In genomic region chr5:32857781-32858220, GRCm38 (mm10) we compare ENCODE assay signal across 8 mouse cellular contexts. TPM values are rescaled to one million over a fixed set of nuclear protein-coding genes. Genes with fewer than 3 reads are reported as not detected.
DNase-seq lines count a peak whose midpoint lies in the region; ATAC-seq and TF ChIP-seq lines count a peak whose summit lies in the region.

No protein-coding gene starts in this region.

- H3K9ac ChIP-seq in embryonic facial prominence, embryonic 11.5 days (replicated peaks; ENCODE audit: low read length): peak overlapping the region; percentile 53
- H3K9ac ChIP-seq in kidney, embryonic 15.5 days: peak overlapping the region; percentile 35; the same call in 1 of the 2 replicates
- H3K9ac ChIP-seq in limb, embryonic 14.5 days (ENCODE audit: low read depth, low read length, severe bottlenecking): peak overlapping the region; percentile 48
- H3K9ac ChIP-seq in midbrain, embryonic 16.5 days (ENCODE audit: low read depth, low read length): peak overlapping the region; percentile 68

- no peaks in the 10 kb centered on the region for H3K4me1 ChIP-seq in embryonic facial prominence, embryonic 11.5 days (ENCODE audit: control insufficient read depth, insufficient read depth, low read length)
- peaks cover 7% of the 10 kb centered on the region for H3K4me1 ChIP-seq in heart, embryonic 10.5 days
- peaks cover 12% of the 10 kb centered on the region for H3K4me1 ChIP-seq in kidney, embryonic 15.5 days
- no peaks in the 10 kb centered on the region for H3K4me1 ChIP-seq in limb, embryonic 14.5 days (ENCODE audit: control insufficient read depth, insufficient read depth, low read length)
- peaks cover 12% of the 10 kb centered on the region for H3K4me1 ChIP-seq in midbrain, embryonic 16.5 days (ENCODE audit: control insufficient read depth, insufficient read depth, low read length)

- H3K27ac ChIP-seq in embryonic facial prominence, embryonic 11.5 days (replicated peaks; ENCODE audit: low read depth, low read length): 0 out of 2 replicates have a peak overlapping the region, but pooled peaks have one; percentile 9
- peak overlapping the region; percentile 88 for H3K27ac ChIP-seq in heart, embryonic 10.5 days
- peak overlapping the region; percentile 79 for H3K27ac ChIP-seq in kidney, embryonic 15.5 days
- H3K27ac ChIP-seq in limb, embryonic 14.5 days (replicated peaks; ENCODE audit: low read depth, low read length): peak overlapping the region; percentile 15; the same call in 1 of the 2 replicates
- H3K27ac ChIP-seq in midbrain, embryonic 16.5 days (ENCODE audit: low read length): peak overlapping the region; percentile 79

- peak overlapping the region; percentile 33 for H3K4me3 ChIP-seq in embryonic facial prominence, embryonic 11.5 days (ENCODE audit: low read depth, low read length)
- H3K4me3 ChIP-seq in heart, embryonic 10.5 days: peak overlapping the region; percentile 64
- peak overlapping the region; percentile 53 for H3K4me3 ChIP-seq in kidney, embryonic 15.5 days (replicated peaks)
- H3K4me3 ChIP-seq in limb, embryonic 14.5 days (replicated peaks; ENCODE audit: low read length): peak overlapping the region; percentile 43
- peak overlapping the region; percentile 53 for H3K4me3 ChIP-seq in midbrain, embryonic 16.5 days (ENCODE audit: low read depth, low read length)

- TF ChIP-seq POLR2A in limb, embryonic 14.5 days (IDR thresholded peaks at IDR 0.05; ENCODE audit: borderline replicate concordance, extremely low read depth, insufficient read depth, insufficient read length): no peak

- peak; percentile 27 for DNase-seq in urinary bladder, postnatal 25 days (ENCODE audit: low spot score)
- DNase-seq in urinary bladder, postnatal 4 days (ENCODE audit: low spot score in 2 of 2): no peak
- DNase-seq in embryonic facial prominence, embryonic 11.5 days (ENCODE audit: low spot score): peak; percentile 81
- DNase-seq in heart, embryonic 10.5 days (ENCODE audit: low spot score): peak; percentile 83
- DNase-seq in limb, embryonic 14.5 days (ENCODE audit: low spot score): peak; percentile 73
- DNase-seq in testis, postnatal 14 days (ENCODE audit: low spot score): peak; percentile 36

- no peaks in the 10 kb centered on the region for H3K36me3 ChIP-seq in embryonic facial prominence, embryonic 11.5 days (replicated peaks; ENCODE audit: control insufficient read depth, insufficient read depth, low read depth, low read length)
- no peaks in the 10 kb centered on the region for H3K36me3 ChIP-seq in heart, embryonic 10.5 days
- no peaks in the 10 kb centered on the region for H3K36me3 ChIP-seq in kidney, embryonic 15.5 days
- no peaks in the 10 kb centered on the region for H3K36me3 ChIP-seq in limb, embryonic 14.5 days (ENCODE audit: control insufficient read depth, insufficient read depth, low read length)
- no peaks in the 10 kb centered on the region for H3K36me3 ChIP-seq in midbrain, embryonic 16.5 days (ENCODE audit: control insufficient read depth, insufficient read depth, low read length)

- peak overlapping the region; percentile 32 for H3K4me2 ChIP-seq in embryonic facial prominence, embryonic 11.5 days (ENCODE audit: low read depth, low read length)
- H3K4me2 ChIP-seq in kidney, embryonic 15.5 days: peak overlapping the region; percentile 66
- peak overlapping the region; percentile 61 for H3K4me2 ChIP-seq in limb, embryonic 14.5 days (replicated peaks; ENCODE audit: low read depth, low read length, severe bottlenecking)
- peak overlapping the region; percentile 56 for H3K4me2 ChIP-seq in midbrain, embryonic 16.5 days (ENCODE audit: low read length)

- H3K27me3 ChIP-seq in embryonic facial prominence, embryonic 11.5 days (ENCODE audit: control insufficient read depth, insufficient read depth, low read length): no peaks in the 10 kb centered on the region
- no peaks in the 10 kb centered on the region for H3K27me3 ChIP-seq in heart, embryonic 10.5 days (ENCODE audit: insufficient read depth, poor library complexity, severe bottlenecking)
- no peaks in the 10 kb centered on the region for H3K27me3 ChIP-seq in kidney, embryonic 15.5 days
- no peaks in the 10 kb centered on the region for H3K27me3 ChIP-seq in limb, embryonic 14.5 days (ENCODE audit: control insufficient read depth, insufficient read depth, low read length)
- H3K27me3 ChIP-seq in midbrain, embryonic 16.5 days (ENCODE audit: control insufficient read depth, insufficient read depth, low read depth, low read length): no peaks in the 10 kb centered on the region

- no peaks in the 10 kb centered on the region for H3K9me3 ChIP-seq in embryonic facial prominence, embryonic 11.5 days (replicated peaks; ENCODE audit: control insufficient read depth, low read length)
- H3K9me3 ChIP-seq in heart, embryonic 10.5 days: no peaks in the 10 kb centered on the region
- H3K9me3 ChIP-seq in kidney, embryonic 15.5 days (replicated peaks): no peaks in the 10 kb centered on the region
- no peaks in the 10 kb centered on the region for H3K9me3 ChIP-seq in limb, embryonic 14.5 days (ENCODE audit: control insufficient read depth, low read length)
- no peaks in the 10 kb centered on the region for H3K9me3 ChIP-seq in midbrain, embryonic 16.5 days (replicated peaks; ENCODE audit: control insufficient read depth, low read length, poor library complexity, severe bottlenecking)

- 6% methylated on average over 6 of the region's 6 CpGs for WGBS in embryonic facial prominence, embryonic 11.5 days
- WGBS in heart, embryonic 10.5 days: 3% methylated on average over 6 of the region's 6 CpGs
- WGBS in kidney, embryonic 15.5 days: 3% methylated on average over 6 of the region's 6 CpGs
- WGBS in limb, embryonic 14.5 days: 2% methylated on average over 6 of the region's 6 CpGs
- WGBS in midbrain, embryonic 16.5 days: 2% methylated on average over 6 of the region's 6 CpGs

- ATAC-seq in embryonic facial prominence, embryonic 11.5 days (replicated peaks; ENCODE audit: insufficient number of reproducible peaks, low FRiP score, low TSS enrichment, low read depth): no peak
- ATAC-seq in kidney, embryonic 15.5 days (replicated peaks; ENCODE audit: low FRiP score): no peak; the same call in 1 of the 2 replicates
- ATAC-seq in limb, embryonic 14.5 days (ENCODE audit: low FRiP score, low read depth): peak; percentile 39
- peak; percentile 41; the same call in 1 of the 2 replicates for ATAC-seq in midbrain, embryonic 16.5 days

RNA-seq across cellular contexts. Expression of gene Prr14l, which starts 3.7 kb away (rescaled TPM):
- polyA plus RNA-seq in embryonic facial prominence, embryonic 11.5 days (2014; fragmentation: Nextera tagmentation; extraction: Ambion mirVana): 12.1 and 13.9 TPM in 2 replicates
- 14.0 and 17.5 TPM in 2 replicates for polyA plus RNA-seq in heart, embryonic 10.5 days (2016; fragmentation: Nextera tagmentation; extraction: Ambion mirVana)
- 17.7 and 19.5 TPM in 2 replicates for polyA plus RNA-seq in kidney, embryonic 15.5 days (2015; fragmentation: Nextera tagmentation; extraction: Ambion mirVana)
- 14.9 and 23.7 TPM in 2 replicates for polyA plus RNA-seq in limb, embryonic 14.5 days (2012; rRNA removed)
- polyA plus RNA-seq in limb, embryonic 14.5 days (2014; fragmentation: Nextera tagmentation; extraction: Ambion mirVana): 13.9 and 14.4 TPM in 2 replicates
- 8.7 and 14.7 TPM in 2 replicates for polyA plus RNA-seq in midbrain, embryonic 16.5 days (2015; fragmentation: Nextera tagmentation; extraction: Ambion mirVana)

RNA-seq across cellular contexts. Expression of gene Depdc5, which starts 5.7 kb away (rescaled TPM):
- polyA plus RNA-seq in embryonic facial prominence, embryonic 11.5 days (2014; fragmentation: Nextera tagmentation; extraction: Ambion mirVana): 29.3 and 30.1 TPM in 2 replicates
- 24.4 and 25.0 TPM in 2 replicates for polyA plus RNA-seq in heart, embryonic 10.5 days (2016; fragmentation: Nextera tagmentation; extraction: Ambion mirVana)
- 20.5 and 24.0 TPM in 2 replicates for polyA plus RNA-seq in kidney, embryonic 15.5 days (2015; fragmentation: Nextera tagmentation; extraction: Ambion mirVana)
- 26.6 and 27.4 TPM in 2 replicates for polyA plus RNA-seq in limb, embryonic 14.5 days (2012; rRNA removed)
- 18.2 and 23.5 TPM in 2 replicates for polyA plus RNA-seq in limb, embryonic 14.5 days (2014; fragmentation: Nextera tagmentation; extraction: Ambion mirVana)
- 27.4 and 31.6 TPM in 2 replicates for polyA plus RNA-seq in midbrain, embryonic 16.5 days (2015; fragmentation: Nextera tagmentation; extraction: Ambion mirVana)

RNA-seq across cellular contexts. Expression of gene Gm20671, which starts 30.9 kb away (rescaled TPM):
- polyA plus RNA-seq in embryonic facial prominence, embryonic 11.5 days (2014; fragmentation: Nextera tagmentation; extraction: Ambion mirVana): not detected in 2 replicates
- not detected in 2 replicates for polyA plus RNA-seq in heart, embryonic 10.5 days (2016; fragmentation: Nextera tagmentation; extraction: Ambion mirVana)
- polyA plus RNA-seq in kidney, embryonic 15.5 days (2015; fragmentation: Nextera tagmentation; extraction: Ambion mirVana): not detected in 2 replicates
- polyA plus RNA-seq in limb, embryonic 14.5 days (2012; rRNA removed): 1.9 and 6.9 TPM in 2 replicates
- polyA plus RNA-seq in limb, embryonic 14.5 days (2014; fragmentation: Nextera tagmentation; extraction: Ambion mirVana): not detected in 2 replicates
- polyA plus RNA-seq in midbrain, embryonic 16.5 days (2015; fragmentation: Nextera tagmentation; extraction: Ambion mirVana): not detected in 2 replicates

Comparison
In these comparisons a context has a peak if more than half of its experiments do, and no peak if none do; other contexts are left out.
1. DNase-seq: peak in urinary bladder, postnatal 25 days (single experiment), embryonic facial prominence, embryonic 11.5 days (single experiment), heart, embryonic 10.5 days (single experiment), limb, embryonic 14.5 days (single experiment) and testis, postnatal 14 days (single experiment); none in urinary bladder, postnatal 4 days (0 of 2).
2. ATAC-seq: peak in limb, embryonic 14.5 days (single experiment) and midbrain, embryonic 16.5 days (single experiment); none in embryonic facial prominence, embryonic 11.5 days (single experiment) and kidney, embryonic 15.5 days (single experiment).
3. H3K27ac ChIP-seq: peak in every context shown above with its lines; median percentile 88 in heart, embryonic 10.5 days; 79 in kidney, embryonic 15.5 days; 79 in midbrain, embryonic 16.5 days; 15 in limb, embryonic 14.5 days; 9 in embryonic facial prominence, embryonic 11.5 days.
4. Peak in every context shown above with its lines, with median percentiles within 50 percentile points of each other: H3K4me2 ChIP-seq, H3K4me3 ChIP-seq and H3K9ac ChIP-seq.